Mouse (Mus musculus): ENCODE data around the gene Nucks1.
A peak's percentile ranks its signal among the peaks of the same experiment; 100 is the strongest.
"Not testable (repeated sequence)": the region's sequence is repeated elsewhere in the genome, so short reads cannot be mapped to it uniquely, and the experiment has no call there.

The Nucks1 gene

DNA sequence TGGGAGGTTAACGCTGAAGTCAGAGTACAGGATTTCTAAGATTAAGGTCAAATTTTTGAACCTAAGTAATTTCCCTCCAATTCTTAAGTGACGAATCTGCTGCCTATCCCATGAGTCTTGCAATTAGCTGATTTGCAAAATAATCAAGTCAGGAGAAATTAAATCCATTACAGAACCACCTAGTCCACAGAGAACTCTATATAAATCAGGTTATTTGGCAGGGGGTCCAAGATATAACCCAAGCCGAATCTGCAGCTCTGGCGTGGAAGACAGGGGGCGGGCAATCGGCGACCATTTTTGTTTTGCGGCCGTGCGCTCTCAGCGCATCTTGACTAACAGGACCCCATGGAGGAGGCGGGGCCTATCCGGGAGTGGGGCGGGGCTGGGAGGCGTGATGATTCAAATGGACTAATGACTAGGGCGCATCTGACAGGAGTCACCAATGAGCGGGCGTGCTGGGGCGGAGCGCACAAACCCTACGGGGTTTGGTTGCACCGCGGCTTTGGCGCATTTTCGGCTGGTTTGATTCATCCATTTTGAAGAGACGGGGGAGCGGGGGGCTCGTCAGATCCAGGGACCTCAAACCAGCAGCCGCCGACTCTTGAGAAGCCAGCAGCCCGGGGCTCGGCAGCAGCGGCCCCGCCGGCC, at the start of gene Nucks1:
Nucks1 (plus strand) TSS at position 534 of the 648 bp plus-strand sequence.
- DNase-seq = peak; percentile 100

DNA sequence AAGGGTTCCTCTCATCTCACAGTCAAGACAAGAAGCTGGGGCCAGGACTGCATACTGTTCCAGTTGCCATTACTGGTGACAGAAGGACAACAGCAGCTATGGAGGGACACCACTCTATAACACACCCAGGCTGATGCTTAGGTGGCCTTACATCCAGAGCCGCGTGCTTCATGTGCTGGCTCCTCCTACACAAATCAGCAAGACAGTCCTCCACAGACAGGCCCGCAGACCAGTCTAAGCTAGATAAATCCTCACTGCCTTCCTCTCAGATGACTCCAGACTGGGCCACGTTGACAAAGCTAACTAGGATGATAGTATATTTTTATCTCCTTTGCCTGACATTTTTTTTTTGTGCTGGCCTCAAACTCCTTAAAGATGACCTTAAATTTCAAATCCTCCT, 48.5 kb upstream of the Nucks1 start:
- no peak for DNase-seq

DNA sequence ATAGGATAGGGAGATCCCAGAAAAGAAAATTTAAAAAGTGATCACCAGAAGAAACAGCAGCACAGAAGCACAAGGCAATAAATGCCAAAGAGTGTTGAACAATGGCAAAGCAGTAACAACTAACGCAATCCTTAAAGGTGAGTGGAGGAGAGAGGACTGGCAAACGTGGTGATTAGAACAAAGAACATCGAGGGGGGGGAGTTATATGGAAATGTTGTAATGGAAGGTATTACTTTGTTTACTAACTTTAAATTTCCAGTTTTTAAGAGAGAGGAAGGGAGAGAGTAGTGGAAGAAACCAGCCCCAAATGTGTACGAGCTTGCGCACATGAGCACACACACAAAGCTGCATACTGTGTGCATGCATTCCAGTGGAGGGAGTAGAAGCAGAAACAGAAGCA, 44.7 kb upstream of the Nucks1 start:
- no peak for DNase-seq

DNA sequence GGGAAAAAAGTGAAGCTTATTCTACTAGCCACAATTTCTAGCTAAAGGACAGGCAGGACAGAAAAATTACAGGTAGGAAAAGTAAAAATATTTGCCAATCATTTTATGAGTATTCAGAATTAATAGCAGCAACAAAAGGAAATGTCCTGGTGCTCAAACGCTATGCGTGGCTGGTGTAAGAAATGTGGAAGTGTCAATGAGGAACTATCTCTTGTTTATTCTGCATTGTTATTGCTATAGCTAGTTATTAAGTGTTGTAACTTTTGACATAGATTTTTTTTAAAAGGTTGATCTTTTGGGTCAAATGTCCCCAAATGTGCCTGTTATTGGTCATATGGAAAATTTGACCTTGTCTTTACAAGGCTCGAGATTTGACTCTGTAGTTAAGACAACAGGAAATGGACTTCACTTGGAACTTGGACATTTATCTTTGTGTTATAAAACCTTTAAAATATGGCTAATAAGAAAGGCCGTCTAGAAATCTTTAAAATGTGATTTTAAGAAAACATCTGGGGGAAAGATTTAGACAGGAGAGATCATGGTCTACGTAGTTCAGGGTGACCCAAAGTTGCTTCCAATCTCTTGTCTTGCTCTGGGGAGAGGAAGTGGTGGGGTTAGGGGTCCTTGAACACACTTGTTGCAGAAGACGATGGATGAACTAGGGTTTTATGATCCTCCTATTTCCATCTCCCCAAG, 43.9 kb upstream of the Nucks1 start:
- no peak for DNase-seq

DNA sequence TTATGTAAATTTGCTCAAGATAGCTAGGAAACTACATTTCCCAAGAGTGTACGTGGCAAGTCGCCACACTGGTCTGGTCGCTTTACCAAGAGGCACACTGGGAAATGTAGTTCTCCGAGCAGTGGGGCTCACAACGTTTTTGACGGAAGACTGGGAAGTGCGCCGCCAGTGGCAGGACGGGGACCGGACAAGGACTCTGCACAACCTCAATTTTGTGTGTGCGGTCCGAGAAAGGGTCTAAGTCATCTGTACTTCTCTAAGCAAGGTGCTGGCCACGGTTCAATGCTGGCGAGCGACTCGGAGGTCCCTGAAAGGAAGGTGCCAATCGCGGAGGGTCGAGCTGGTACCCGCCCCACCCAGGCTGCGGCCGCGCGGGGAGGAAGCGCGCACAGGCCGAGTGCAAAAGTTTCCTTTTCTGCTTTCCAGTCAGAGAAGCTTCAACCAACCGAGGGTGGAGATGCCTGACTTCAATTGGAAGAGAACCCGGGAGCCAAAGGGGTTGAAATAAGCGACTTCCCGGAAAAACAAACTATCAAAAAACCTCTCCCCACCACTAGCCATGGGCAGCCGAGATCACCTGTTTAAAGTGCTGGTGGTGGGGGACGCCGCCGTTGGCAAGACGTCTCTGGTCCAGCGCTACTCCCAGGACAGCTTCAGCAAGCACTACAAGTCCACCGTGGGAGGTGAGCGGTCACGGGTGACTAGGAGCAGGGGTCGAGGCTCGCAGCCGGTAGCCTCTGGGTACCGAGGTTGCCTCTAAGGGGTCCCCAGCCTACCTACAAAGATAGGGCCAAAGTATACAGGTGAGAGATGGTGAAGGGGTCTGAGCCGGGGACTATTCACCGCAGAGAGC, 43.0 kb upstream of the Nucks1 start, which contains the start of gene Rab29:
Rab29 (plus strand) TSS at position 132 of the 853 bp plus-strand sequence.
- peak; percentile 78 to 85 for DNase-seq

DNA sequence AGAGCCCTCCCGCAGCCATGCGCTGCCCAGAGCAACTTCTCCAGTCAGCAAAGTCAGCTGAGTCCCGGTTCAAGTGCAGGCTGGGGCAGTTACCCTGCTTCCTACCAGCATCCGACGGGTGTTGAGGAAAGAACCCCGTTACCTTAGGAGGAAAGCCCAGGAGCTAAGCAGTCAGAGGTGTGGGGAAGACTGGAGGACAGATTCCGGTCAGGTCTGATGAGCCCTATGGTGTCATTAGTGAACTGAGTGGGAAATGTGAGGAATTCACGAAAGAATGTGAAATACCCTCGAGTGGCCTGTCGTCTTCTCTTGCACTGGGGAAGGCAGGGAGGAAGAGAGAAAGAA, 42.4 kb upstream of the Nucks1 start:
- peak in 1 of 2 experiments; percentile 9 for DNase-seq

DNA sequence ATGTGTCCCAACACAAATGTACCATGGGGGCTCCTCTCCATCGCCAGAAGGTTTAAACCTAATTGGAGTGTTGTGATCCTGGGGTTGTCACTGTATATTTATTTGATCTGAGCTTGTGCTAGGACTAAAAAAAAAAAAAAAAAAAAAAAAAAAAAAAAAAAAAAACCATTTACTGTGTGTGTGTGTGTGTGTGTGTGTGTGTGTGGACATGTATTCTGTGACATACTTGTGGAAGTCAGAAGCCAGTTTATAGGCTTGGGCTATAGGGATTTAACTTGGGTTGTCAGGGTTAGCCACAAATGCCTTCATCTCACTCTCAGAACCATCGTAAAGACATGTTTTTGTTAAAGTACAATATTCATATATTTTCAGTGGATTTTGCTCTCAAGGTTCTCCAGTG, 40.8 kb upstream of the Nucks1 start:
- DNase-seq = no peak

DNA sequence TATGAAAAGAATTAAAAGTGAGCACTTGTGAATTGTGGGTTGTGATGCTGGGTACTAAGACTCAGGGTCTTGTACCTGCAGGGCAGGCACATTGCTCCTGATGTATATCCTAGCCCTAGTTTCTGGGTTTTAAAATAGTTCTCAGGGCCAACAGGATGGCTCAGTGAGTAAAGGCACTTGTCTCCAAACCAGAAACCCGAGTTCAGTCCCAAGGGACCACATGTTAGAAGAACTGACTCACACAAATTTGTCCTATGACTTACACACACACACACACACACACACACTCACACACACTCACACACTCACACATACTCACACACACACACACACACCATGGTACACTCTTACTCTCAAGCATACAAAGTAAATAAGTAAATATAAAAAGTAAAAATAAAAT, 37.5 kb upstream of the Nucks1 start:
- no peak for DNase-seq

DNA sequence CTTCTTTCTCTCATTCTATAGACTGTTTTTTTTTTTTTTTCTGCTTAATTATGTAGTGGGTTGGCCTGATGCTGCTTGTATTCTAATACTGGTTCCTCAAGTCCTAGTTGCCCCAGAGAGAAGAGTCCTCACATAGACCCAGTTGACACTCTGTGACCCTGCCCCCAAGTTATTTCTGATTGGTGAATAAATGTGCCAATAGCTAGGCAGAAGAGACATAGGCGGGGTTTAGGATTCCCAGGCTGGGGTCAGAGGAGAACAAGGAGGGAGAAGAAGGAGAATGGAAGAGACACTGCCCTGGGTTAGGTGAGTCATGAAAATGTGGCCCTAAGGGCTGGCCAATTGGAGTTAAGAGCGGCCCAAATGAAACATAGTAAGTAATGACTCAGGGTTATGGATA, 30.5 kb upstream of the Nucks1 start:
- DNase-seq = no peak

DNA sequence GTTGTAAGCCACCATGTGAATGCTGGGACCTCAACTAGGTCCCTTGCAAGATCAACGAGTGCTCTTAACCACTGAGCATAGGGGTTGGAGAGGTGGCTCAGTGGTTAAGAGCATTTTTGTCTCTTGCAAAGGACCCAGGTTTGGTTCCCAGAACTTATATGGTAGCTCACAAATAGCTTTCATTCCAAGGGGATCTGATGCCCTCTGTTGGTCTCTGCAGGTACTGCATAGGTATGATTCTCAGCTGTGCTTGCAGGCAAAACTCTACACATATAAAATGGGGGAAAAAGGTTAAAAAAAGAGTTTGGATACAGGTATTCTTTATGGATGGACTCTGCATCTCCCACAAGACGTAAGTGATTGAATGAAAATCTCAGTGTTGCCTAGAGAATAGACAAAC, 27.5 kb upstream of the Nucks1 start:
- peak in 1 of 2 experiments; percentile 7 for DNase-seq

DNA sequence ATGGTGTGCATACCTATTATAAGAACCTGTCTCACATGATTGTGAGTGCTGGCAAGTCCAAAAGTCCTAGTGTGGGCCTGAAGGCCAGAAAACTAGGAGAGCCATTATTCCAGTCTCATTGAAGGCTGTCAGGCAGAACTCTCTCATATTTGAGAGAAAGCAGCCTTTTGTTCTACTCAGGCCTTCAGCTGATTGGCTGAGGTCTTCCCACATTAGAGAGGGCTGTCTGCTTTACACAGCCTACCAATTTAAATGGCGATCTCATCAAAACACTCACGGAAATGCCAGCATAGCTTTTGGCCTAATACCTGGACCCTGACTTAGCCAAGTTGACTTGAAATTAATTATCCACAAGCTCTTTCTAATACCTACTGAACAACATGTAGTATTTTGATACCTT, 24.2 kb upstream of the Nucks1 start:
- no peak for DNase-seq

DNA sequence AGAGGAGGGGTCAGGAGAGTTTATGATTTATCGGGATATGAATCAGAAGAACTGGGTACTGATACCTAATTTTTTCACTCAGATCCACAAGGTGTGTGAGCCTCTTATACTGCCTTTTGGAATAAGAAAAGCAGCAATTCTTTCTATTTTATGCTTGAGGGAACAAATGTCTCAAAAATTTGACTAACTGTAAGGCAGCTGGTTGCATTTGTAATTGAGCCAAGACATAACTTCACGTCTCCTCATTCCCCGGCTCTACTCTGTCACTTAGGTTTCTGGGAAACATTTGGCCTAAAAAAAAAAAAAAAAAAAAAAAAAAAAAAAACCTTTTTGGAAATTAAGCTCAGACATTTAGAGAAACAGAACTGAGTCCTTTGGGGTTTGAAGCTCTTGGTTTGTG, 23.7 kb upstream of the Nucks1 start:
- no peak for DNase-seq

DNA sequence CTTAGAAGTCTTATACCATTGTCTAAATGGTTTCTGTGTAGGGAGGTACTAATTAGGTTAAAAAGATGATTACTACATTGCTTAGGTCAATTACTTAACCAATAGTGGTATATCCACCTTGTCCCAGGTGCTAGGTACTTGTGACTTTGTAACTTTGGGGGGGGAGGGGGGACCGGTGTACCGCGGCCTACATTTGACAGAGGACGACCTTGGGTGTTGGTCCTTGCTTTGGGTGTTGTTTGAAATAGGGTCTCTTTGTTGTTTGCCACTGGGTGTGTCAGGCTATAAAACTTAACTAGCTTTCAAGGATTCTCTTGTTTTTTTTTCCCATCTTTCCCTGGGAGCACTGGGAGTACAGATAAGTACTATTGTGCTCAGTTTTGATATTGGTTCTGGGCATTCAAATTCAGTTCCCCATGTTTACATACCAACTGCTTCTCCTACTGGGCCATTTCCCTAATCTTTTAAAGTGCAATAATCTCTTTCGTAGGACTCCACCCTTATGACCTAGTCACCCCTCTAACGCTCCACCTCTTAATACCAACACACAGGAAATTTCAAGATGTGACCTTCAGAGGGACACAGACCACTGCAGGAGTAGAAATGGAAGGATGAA, 20.2 kb upstream of the Nucks1 start:
- DNase-seq = no peak

DNA sequence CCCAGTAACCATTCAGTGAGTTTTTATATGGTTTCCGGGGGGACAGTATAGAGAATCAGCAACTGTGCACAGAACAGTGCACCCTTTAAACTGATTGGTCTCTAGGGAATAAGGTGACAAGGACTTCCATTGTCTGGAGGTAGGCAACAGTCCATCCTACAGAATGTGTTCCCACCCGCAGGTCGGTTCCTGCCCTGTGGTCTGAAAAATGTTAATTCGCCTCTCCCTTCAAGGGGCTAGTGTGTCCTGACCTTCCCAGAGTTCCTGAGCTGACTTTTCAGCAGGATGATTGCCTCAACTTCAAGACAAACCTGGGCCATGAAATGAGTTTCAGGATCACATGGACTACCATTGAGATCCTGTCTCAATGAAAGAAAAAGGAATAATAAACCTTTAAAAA, 18.9 kb upstream of the Nucks1 start:
- no peak for DNase-seq

DNA sequence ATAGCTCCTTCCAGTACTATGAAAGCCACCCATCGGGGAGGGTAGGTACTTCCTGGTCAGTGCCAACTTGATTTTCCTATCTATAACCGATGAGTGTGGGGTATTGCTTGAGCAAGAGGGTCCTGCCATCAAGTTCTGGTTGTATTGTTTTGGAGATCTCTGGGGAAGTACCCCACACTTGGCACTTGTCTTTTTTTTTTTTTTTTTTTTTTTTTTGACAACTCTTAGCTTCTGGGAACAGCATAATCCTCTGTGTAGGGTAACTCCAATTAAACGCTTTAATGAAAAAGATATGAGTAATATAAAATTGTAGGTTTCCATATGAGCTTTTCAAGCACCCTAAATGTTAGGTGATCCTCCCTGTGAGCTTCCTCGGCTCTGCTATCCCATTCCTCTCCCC, 7.7 kb upstream of the Nucks1 start:
- no peak for DNase-seq

DNA sequence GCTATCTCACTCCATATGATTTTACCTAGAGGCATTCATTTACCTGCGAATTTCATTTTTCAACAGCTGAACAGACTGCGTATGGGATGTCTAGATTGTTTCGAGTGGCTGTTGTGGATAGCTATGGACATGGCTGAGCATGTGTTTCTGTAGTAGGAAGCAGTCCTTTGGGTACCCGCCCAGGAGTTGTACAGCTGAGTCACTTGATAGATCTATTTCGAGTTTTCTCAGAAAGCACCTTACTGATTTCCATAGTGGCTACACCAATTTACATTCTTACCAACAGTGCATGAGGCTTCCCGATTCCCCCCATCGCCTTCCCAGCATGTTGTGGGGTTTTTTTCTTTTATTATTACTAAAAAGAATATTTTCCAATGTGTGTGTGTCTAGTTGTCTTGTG, 7.1 kb upstream of the Nucks1 start:
- no peak for DNase-seq

DNA sequence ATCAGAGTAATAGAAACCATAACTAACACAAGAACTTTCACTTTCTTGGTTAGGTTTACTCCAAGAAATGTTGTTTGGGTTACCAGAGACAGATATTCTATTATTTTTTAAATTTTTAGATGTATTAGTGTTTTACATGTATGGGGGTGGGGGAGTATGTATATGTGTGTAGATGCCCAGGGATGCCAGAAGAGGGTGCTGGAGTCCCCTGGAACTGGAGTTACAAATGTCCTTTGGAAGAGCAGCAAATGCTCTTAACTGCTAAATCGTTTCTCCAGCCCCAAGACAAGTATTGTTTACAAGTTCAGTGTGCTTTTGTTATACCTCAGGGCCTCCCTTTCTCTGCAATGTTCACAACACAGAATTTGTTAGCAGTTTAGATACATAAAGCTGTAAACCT, 4.8 kb upstream of the Nucks1 start:
- DNase-seq = no peak

DNA sequence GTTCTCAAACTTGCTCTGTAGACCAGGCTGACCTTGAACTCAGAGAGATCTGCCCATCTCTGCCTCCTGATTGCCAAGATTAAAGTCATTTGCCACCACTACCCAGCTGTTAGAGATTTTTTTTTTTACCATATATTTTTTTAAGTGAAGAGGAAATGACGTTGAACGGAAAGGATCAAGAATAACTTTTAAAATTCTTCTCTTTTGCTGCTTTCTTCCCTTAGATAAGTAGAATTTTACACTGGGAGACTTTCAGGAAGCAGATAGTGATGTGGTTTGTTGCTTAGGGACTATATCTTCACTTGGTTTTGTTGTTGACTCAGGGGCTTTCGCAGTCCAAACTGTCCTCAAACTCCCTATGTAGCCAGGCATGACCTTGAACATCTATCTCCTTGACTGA, 1.9 kb upstream of the Nucks1 start:
- DNase-seq = no peak

DNA sequence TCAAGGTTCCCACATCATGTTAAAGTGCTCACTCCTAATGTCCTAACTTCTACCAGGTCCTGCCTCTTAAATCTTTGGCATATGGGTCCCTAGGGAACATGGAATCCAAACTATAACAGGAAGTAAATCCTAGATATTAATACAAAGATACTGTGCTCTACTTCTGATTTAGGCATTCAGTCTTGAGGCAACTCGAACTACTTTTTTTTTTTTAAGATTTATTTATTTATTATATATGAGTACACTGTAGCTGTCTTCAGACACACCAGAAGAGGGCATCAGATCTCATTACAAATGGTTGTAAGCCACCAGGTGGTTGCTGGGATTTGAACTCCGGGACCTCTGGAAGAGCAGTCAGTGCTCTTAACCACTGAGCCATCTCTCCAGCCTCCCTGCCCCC, 1.1 kb upstream of the Nucks1 start:
- DNase-seq = not testable (repeated sequence)

DNA sequence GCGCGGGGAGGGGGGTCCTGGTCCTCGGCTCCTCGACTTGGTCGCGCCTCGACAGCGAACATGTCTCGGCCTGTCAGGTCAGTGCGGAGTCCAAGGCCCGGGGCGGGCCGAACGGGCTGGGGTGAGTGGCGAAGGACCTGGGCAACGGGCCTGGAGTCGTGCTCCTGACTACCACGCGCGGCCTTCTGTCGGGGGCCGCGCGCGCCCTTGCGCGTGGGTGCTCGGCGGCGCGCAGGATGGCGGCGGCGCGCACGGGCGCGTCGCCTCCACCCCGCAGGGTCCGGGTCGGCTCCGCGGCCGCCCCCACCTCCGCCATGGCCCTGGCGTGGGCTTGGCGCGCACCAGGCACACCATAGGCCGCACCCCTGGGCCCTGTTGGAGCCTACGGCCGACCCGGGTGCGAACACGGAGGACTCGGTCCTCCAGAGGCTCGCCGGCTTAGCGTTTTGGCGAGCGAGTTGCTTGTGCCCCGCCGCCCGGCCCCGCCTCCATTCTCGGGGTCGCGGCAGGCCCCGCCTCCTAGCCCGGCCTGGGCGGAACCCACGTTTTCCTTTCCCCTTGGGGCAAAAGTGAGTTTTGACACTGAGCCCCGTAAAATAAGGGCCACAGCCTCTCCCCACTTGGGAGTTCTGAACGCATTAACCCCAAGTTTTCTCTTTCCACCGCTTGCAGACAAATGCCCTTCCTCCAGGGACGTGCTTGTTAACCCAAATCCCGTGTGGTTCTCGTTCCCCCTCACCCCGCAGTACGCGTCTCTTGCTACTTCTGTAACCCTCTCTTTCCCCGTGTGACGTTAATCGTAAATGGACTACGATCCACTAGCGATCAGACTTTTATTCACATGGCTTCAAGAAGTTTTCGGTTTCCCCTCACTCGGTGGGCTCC, 582 bp downstream of the Nucks1 start:
- peak; percentile 79 to 83 for DNase-seq

DNA sequence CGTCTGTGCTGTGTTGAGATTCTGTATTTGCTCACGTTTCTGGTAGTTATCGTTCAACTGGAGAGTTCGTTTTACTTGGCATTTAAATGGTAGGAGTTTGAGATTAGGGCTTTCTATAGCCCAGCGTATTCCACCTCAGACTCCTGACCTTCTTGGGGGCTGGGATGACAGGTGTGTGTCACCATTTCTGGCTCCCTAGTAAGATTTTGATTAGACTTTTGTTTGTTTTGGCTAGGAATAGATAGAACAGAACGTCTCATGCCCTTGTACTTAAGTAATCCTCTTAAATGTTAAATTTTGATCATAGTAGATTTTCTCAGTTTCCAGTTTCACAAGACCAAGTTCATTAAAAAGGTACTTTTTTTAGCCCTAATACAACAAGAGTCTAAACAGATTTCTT, 7.3 kb downstream of the Nucks1 start:
- no peak for DNase-seq

DNA sequence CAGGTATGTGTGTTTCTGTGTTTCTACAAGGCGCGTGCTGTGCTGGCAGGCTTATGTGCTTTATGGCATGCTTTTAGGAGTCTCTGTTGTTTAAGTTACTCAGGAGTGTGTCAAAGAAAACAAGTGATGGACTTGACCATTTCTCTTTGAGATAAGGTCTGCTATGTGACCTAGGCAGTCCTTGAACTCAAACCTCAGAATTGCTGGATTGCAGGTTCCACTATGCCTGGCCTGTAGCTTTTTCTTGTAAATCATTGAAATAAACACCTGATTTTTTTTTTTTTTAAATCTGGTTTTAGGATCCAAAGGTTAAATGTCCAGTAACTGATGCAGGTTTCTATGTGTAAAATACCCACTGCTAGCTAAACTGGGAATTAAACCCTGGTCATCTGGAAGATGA, 8.7 kb downstream of the Nucks1 start:
- no peak for DNase-seq
